Mouse (Mus musculus): ENCODE measurements around the gene Stard8. TPM values are rescaled to one million over a fixed set of nuclear protein-coding genes. Genes with fewer than 3 reads are reported as not detected.

Stard8 gene
- polyA plus RNA-seq, 1 experiment from 2014 or later = 16.0 TPM

DNA sequence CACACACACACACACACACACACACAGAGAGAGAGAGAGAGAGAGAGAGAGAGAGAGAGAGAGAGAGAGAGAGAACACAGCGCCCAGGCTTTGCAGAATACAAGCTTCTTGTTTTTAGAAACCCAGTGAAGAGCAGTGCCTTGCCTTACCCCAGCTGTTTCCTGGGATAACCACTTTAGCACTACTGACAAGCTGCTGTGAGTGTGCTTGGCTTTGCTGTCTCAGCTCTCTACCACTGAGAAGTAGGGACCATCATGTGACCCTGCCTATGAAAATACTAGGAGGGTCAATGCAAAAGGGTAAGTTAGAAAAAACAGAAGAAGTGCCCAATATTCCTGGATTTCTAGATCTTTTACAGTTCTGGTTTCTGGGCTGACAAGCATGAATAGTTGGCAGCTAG lies 20.9 kb downstream of the Stard8 start:
- Histone ChIP-seq H3K9me3 (replicated peaks; ENCODE audit: control insufficient read depth, low read length) (no peaks in the 10 kb centered on the region), H3K36me3 (ENCODE audit: control insufficient read depth, insufficient read depth) (no peaks in the 10 kb centered on the region), H3K4me3 (ENCODE audit: low read length) (no peak overlapping the region), H3K27ac (ENCODE audit: low read length) (no peak overlapping the region), H3K4me1 (ENCODE audit: control insufficient read depth, insufficient read depth, low read length) (peaks cover 8% of the 10 kb centered on the region; the same call in 1 of the 2 replicates), H3K9ac (ENCODE audit: low read length) (no peak overlapping the region), H3K27me3 (ENCODE audit: control insufficient read depth, insufficient read depth, low read length) (peaks cover 7% of the 10 kb centered on the region; the same call in 1 of the 2 replicates), H3K4me2 (ENCODE audit: low read depth, low read length) (no peak overlapping the region)
- 80% methylated on average over 1 of the region's 1 CpGs for WGBS
- ATAC-seq (replicated peaks; ENCODE audit: extremely low read depth, insufficient read depth, low FRiP score) = no peak

DNA sequence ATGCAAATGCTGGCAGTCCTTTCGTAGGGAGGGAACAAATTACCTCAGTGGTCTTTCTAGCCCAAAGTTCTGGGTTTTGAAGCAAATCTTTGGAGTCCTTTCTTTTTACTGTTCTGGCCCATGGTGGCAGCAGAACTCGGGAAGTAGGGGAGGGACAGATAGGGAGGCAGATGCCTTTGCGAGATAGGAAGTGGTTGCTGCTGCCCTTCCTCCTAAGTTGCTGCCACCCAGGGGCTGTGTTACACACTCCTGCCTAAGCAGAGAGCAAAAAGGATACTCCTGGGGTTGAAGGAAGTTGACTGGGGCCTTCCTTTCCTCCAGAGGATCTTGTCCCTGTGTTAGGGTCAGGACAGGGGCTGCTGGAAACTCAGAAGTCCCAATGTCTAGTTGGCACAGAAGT lies 32.4 kb downstream of the Stard8 start:
- ATAC-seq (replicated peaks; ENCODE audit: extremely low read depth, insufficient read depth, low FRiP score) = no peak
- Histone ChIP-seq H3K4me2 (ENCODE audit: low read depth, low read length) (no peak overlapping the region), H3K36me3 (ENCODE audit: control insufficient read depth, insufficient read depth) (no peaks in the 10 kb centered on the region), H3K27ac (ENCODE audit: low read length) (no peak overlapping the region), H3K9me3 (replicated peaks; ENCODE audit: control insufficient read depth, low read length) (no peaks in the 10 kb centered on the region), H3K27me3 (ENCODE audit: control insufficient read depth, insufficient read depth, low read length) (0 out of 2 replicates have a peak, but pooled peaks cover 2% of the 10 kb centered on the region), H3K4me1 (ENCODE audit: control insufficient read depth, insufficient read depth, low read length) (no peaks in the 10 kb centered on the region), H3K9ac (ENCODE audit: low read length) (no peak overlapping the region), H3K4me3 (ENCODE audit: low read length) (no peak overlapping the region)
- WGBS = 33% methylated on average over 3 of the region's 3 CpGs

DNA sequence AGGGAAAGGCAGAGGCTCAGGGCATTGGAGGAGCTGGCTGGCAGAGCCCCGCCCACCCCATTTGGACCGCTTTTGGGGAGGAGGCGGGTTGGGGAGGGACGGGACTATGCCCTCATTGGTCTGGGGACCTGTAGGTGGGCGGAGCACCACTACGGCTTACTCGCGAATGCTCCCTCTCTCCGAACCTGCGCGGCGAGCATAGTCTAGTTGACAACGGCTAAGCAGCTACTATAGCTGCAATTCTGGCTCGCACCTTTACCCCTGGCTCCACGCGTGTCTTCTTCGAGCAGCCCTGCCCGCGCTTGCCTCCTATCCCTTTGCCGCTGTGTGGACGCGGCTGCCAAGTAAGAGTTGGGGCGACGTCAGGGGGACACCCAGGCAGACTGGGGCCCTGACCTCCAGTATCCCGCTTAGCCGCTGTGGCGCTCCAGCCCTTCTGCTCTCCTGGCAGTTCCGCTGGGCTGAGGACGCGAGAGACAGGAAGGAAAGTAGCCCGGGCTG lies 39.5 kb downstream of the Stard8 start:
- 13% methylated on average over 31 of the region's 31 CpGs for WGBS
- no peaks in the 10 kb centered on the region for H3K36me3 ChIP-seq (ENCODE audit: control insufficient read depth, insufficient read depth)
- H3K27me3 ChIP-seq (ENCODE audit: control insufficient read depth, insufficient read depth, low read length) = peaks cover 7% of the 10 kb centered on the region; the same call in 1 of the 2 replicates
- peak overlapping the region; percentile 73 for H3K4me2 ChIP-seq (ENCODE audit: low read depth, low read length)
- H3K4me3 ChIP-seq (ENCODE audit: low read length) = peak overlapping the region; percentile 64
- H3K4me1 ChIP-seq (ENCODE audit: control insufficient read depth, insufficient read depth, low read length) = peaks cover 16% of the 10 kb centered on the region; the same call in 1 of the 2 replicates
- H3K27ac ChIP-seq (ENCODE audit: low read length) = peak overlapping the region; percentile 88
- no peaks in the 10 kb centered on the region for H3K9me3 ChIP-seq (replicated peaks; ENCODE audit: control insufficient read depth, low read length)
- peak; percentile 96 for ATAC-seq (replicated peaks; ENCODE audit: extremely low read depth, insufficient read depth, low FRiP score)
- peak overlapping the region; percentile 78 for H3K9ac ChIP-seq (ENCODE audit: low read length)

DNA sequence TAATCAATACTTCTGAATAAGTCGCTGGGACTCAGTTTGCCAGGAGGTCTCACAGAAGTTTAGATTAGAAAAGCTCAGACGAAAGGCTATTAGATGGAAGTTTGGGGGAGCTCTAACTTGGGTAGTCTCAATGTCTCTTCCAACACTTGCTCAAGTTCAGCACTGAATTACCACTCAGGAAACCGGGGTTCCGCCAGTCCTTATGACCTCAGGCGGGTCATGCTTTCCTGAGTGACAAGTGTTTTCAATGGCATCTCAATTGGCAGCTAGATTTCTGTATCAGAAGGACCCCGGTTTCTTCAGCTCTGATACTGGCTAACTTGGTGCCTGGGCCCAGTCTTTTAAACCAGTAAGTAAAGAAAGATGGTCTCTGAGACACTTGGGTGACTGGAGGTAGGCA lies 40.2 kb downstream of the Stard8 start:
- Histone ChIP-seq H3K9me3 (replicated peaks; ENCODE audit: control insufficient read depth, low read length) (no peaks in the 10 kb centered on the region), H3K27ac (ENCODE audit: low read length) (peak overlapping the region; percentile 88), H3K4me1 (ENCODE audit: control insufficient read depth, insufficient read depth, low read length) (peaks cover 18% of the 10 kb centered on the region; the same call in 1 of the 2 replicates), H3K9ac (ENCODE audit: low read length) (peak overlapping the region; percentile 78), H3K4me3 (ENCODE audit: low read length) (peak overlapping the region; percentile 64), H3K4me2 (ENCODE audit: low read depth, low read length) (peak overlapping the region; percentile 73), H3K36me3 (ENCODE audit: control insufficient read depth, insufficient read depth) (no peaks in the 10 kb centered on the region), H3K27me3 (ENCODE audit: control insufficient read depth, insufficient read depth, low read length) (peaks cover 7% of the 10 kb centered on the region; the same call in 1 of the 2 replicates)
- no peak for ATAC-seq (replicated peaks; ENCODE audit: extremely low read depth, insufficient read depth, low FRiP score)
- WGBS = 30% methylated on average over 6 of the region's 6 CpGs

DNA sequence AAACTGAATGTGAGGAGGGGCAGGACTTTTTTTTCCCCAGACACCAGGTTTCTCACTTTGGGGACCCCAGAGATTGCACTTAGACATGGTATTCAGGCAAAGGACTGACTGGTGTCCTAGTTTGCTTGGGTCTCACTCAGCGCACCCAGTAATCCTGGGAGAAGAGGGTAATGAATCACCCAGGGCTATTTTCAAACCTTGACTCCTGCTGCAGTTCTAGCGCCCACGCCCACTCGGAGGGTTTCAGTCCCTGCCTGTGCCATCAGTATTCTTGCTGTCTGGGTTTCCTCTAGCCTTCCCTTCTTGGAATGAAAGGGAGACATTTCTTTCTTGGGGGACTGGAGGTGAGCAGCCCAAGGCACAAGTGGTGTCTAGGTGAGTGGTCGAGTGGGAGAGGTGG lies 40.7 kb downstream of the Stard8 start:
- Histone ChIP-seq H3K4me2 (ENCODE audit: low read depth, low read length) (peak overlapping the region; percentile 73), H3K27ac (ENCODE audit: low read length) (peak overlapping the region; percentile 0; the same call in 1 of the 2 replicates), H3K4me3 (ENCODE audit: low read length) (peak overlapping the region; percentile 64), H3K36me3 (ENCODE audit: control insufficient read depth, insufficient read depth) (no peaks in the 10 kb centered on the region), H3K4me1 (ENCODE audit: control insufficient read depth, insufficient read depth, low read length) (peaks cover 18% of the 10 kb centered on the region; the same call in 1 of the 2 replicates), H3K9me3 (replicated peaks; ENCODE audit: control insufficient read depth, low read length) (no peaks in the 10 kb centered on the region), H3K9ac (ENCODE audit: low read length) (peak overlapping the region; percentile 78; the same call in 1 of the 2 replicates), H3K27me3 (ENCODE audit: control insufficient read depth, insufficient read depth, low read length) (peaks cover 7% of the 10 kb centered on the region; the same call in 1 of the 2 replicates)
- no peak for ATAC-seq (replicated peaks; ENCODE audit: extremely low read depth, insufficient read depth, low FRiP score)
- WGBS = 36% methylated on average over 5 of the region's 5 CpGs

DNA sequence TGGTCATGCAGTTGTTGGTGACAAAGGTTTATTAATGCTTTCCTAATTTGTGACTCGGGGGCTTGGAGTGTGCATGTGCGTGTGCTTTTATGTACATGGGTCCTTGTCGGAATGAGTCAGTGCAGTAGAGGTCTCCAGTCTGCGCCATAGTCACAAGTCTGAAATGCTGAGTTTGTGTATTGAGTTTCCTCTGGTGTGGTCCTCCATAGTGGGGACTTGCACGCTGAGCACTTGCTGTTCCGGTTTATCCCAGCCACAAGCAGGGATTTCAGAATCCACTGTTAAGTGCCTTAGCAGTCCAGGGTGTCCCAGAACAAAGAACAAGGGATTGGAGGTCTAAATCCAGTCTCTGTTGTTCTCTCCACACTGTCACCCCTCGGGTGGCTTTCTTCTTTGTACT lies 42.3 kb downstream of the Stard8 start:
- Histone ChIP-seq H3K27ac (ENCODE audit: low read length) (peak overlapping the region; percentile 86), H3K9ac (ENCODE audit: low read length) (peak overlapping the region; percentile 25), H3K4me3 (ENCODE audit: low read length) (no peak overlapping the region), H3K27me3 (ENCODE audit: control insufficient read depth, insufficient read depth, low read length) (peaks cover 7% of the 10 kb centered on the region; the same call in 1 of the 2 replicates), H3K4me2 (ENCODE audit: low read depth, low read length) (peak overlapping the region; percentile 37), H3K9me3 (replicated peaks; ENCODE audit: control insufficient read depth, low read length) (no peaks in the 10 kb centered on the region), H3K4me1 (ENCODE audit: control insufficient read depth, insufficient read depth, low read length) (peaks cover 23% of the 10 kb centered on the region; the same call in 1 of the 2 replicates), H3K36me3 (ENCODE audit: control insufficient read depth, insufficient read depth) (no peaks in the 10 kb centered on the region)
- WGBS = 56% methylated on average over 7 of the region's 7 CpGs
- ATAC-seq (replicated peaks; ENCODE audit: extremely low read depth, insufficient read depth, low FRiP score) = no peak

DNA sequence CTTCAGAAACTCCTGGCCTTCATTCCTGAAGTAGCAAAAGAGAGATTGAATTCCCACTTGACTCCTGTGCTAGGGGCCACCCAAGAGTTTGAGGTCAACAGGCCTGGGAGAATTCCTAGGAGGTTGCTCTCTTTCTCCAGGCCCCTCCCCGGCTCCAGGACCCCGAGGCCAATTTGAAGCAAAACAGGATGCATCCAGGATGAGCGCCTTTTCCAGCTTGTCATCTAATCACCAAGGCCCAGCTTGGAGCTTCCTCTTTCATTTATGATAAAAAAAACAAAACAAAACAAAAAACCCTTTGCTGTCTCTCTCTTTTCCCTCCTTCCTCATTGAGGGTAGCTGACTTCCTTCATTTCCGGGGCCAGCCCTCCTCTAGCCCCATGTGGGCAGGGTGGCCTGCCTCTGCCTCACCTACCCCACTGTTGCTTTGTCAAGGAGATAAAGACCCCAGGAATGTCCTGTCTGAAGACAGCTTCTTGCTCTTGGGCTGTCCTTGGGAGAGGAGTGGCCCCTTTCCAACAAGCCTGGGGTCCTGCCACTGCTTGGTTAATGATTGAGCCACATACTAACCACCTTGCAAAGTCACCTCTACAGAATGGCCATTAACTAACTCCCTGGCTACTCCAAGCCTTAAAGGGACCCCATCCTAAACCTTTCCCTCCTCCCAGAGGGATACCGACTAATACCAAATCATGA lies 43.5 kb downstream of the Stard8 start:
- Histone ChIP-seq H3K9me3 (replicated peaks; ENCODE audit: control insufficient read depth, low read length) (no peaks in the 10 kb centered on the region), H3K36me3 (ENCODE audit: control insufficient read depth, insufficient read depth) (no peaks in the 10 kb centered on the region), H3K9ac (ENCODE audit: low read length) (0 out of 2 replicates have a peak overlapping the region, but pooled peaks have one; percentile 20), H3K4me1 (ENCODE audit: control insufficient read depth, insufficient read depth, low read length) (peaks cover 29% of the 10 kb centered on the region), H3K27ac (ENCODE audit: low read length) (peak overlapping the region; percentile 86), H3K27me3 (ENCODE audit: control insufficient read depth, insufficient read depth, low read length) (peaks cover 6% of the 10 kb centered on the region; the same call in 1 of the 2 replicates), H3K4me3 (ENCODE audit: low read length) (no peak overlapping the region), H3K4me2 (ENCODE audit: low read depth, low read length) (peak overlapping the region; percentile 26; the same call in 1 of the 2 replicates)
- 49% methylated on average over 5 of the region's 5 CpGs for WGBS
- ATAC-seq (replicated peaks; ENCODE audit: extremely low read depth, insufficient read depth, low FRiP score) = no peak

DNA sequence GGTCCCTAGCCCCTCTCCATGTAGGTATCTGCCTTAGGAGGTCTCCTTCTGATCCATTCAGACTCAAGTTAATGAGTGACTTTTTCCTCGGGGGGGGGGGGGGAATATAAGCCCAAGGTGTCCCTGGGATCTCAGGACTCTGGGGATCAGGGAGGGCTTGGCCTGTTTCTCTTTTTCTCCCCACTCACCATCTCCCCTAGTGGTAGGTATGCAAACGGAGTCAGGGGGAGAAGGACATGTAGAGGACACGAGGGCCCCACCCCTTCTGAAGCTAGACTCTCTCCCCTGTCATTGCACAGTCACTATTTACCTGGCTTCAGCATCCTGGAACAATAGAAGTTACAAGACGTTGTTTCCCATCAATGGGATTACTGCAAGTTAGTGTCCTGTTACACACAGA lies 45.1 kb downstream of the Stard8 start:
- Histone ChIP-seq H3K4me1 (ENCODE audit: control insufficient read depth, insufficient read depth, low read length) (peaks cover 38% of the 10 kb centered on the region), H3K36me3 (ENCODE audit: control insufficient read depth, insufficient read depth) (no peaks in the 10 kb centered on the region), H3K4me3 (ENCODE audit: low read length) (no peak overlapping the region), H3K9ac (ENCODE audit: low read length) (no peak overlapping the region), H3K9me3 (replicated peaks; ENCODE audit: control insufficient read depth, low read length) (no peaks in the 10 kb centered on the region), H3K27me3 (ENCODE audit: control insufficient read depth, insufficient read depth, low read length) (peaks cover 3% of the 10 kb centered on the region; the same call in 1 of the 2 replicates), H3K27ac (ENCODE audit: low read length) (no peak overlapping the region), H3K4me2 (ENCODE audit: low read depth, low read length) (no peak overlapping the region)
- ATAC-seq (replicated peaks; ENCODE audit: extremely low read depth, insufficient read depth, low FRiP score) = no peak
- 30% methylated on average over 4 of the region's 4 CpGs for WGBS

DNA sequence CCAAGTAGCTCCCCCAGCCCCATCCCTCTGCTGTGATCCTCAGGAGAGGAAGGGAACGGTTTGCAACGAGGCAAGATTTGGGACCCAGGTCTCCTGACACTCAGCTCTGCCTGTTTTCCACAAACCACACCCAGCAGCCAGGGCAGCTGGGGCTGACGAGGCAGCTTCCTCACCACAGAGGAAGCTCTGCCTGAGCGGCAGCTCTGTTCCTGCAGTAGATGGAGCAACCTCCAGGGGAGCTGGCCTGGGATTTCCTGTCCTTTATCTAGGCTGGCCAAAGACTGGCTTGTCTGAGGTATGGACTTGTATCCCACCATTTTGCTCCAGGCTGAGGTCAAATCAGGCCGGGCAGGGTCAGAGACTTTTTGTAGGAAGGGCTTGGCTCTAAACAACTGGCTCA lies 46.2 kb downstream of the Stard8 start:
- peaks cover under 1% of the 10 kb centered on the region; the same call in 1 of the 2 replicates for H3K27me3 ChIP-seq (ENCODE audit: control insufficient read depth, insufficient read depth, low read length)
- 0 out of 2 replicates have a peak, but pooled peaks have one; percentile 12 for ATAC-seq (replicated peaks; ENCODE audit: extremely low read depth, insufficient read depth, low FRiP score)
- H3K4me2 ChIP-seq (ENCODE audit: low read depth, low read length) = no peak overlapping the region
- H3K9me3 ChIP-seq (replicated peaks; ENCODE audit: control insufficient read depth, low read length) = no peaks in the 10 kb centered on the region
- H3K9ac ChIP-seq (ENCODE audit: low read length) = no peak overlapping the region
- H3K27ac ChIP-seq (ENCODE audit: low read length) = peak overlapping the region; percentile 39
- H3K36me3 ChIP-seq (ENCODE audit: control insufficient read depth, insufficient read depth) = no peaks in the 10 kb centered on the region
- peaks cover 41% of the 10 kb centered on the region for H3K4me1 ChIP-seq (ENCODE audit: control insufficient read depth, insufficient read depth, low read length)
- 44% methylated on average over 5 of the region's 5 CpGs for WGBS
- no peak overlapping the region for H3K4me3 ChIP-seq (ENCODE audit: low read length)
